Mouse (Mus musculus) hematopoietic stem cell, adult 5-6 weeks (primary cell): Measurements from ENCODE around the gene Asxl1. TPM values are rescaled to one million over a fixed set of nuclear protein-coding genes. Genes with fewer than 3 reads are reported as not detected.

Source experiments
- ATAC-seq, 2 experiments: fragments of 125-278 bp in 1 of 2; replicated peaks in 1 of 2; 2 replicates each; pipeline ENCODE4 v1.8.0; 2016 to 2017; ENCODE audit warnings: inconsistent platforms in 2 of 2, mild to moderate bottlenecking in 2 of 2, moderate number of reproducible peaks in 2 of 2, low read depth in 1 of 2, moderate TSS enrichment in 1 of 2; ENCODE audit not compliant: low FRiP score in 2 of 2, poor library complexity in 2 of 2, severe bottlenecking in 2 of 2, insufficient read depth in 1 of 2, low TSS enrichment in 1 of 2
- total RNA-seq: library from RNA; stranded (forward); fragments of 172-1452, 232-1000 nt; gene quantifications from 2 replicates; pipeline ENCODE4 v1.2.3, GENCODE M21; 2017

Gene Asxl1
- 37.1 and 42.8 TPM in 2 replicates for total RNA-seq

DNA sequence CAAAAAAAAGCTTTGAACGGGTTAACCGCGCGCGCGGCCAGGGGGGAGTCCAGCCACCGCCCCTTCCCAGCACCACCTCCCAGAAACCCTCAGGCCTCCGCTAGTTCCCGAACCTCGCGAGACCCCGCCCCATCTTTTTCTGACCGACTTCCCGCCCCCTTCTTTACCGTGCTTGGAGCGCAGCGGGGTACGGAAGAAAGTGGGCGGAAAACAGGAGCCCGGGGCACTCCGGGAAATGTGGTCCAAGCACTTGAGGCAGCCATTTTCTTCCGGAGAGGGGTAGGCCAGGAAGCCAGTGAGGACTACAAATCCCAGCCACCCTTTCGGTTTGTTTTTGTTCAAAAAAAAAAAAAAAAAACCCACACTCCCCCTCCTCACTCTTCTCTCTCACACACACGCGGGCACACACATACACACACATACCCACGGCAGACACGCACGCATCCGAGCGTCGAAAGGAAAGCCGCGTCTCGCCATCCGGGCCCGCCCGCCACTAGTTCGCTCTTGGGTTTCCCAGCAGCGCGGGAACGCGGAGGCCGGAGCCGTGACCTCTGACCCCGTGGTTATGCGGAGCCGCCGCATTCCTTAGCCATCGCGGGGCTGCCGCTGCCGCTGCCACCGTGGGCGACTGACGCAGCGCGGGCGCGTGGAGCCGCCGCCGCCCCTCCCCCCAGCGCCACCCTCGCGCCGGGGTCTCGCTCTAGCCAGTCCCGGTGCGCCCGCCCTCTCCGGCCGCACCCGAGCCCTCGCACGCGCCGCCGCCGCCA is at the start of gene Asxl1:
TSS of gene Asxl1 (plus strand) at position 376 of the 767 bp plus-strand sequence.
- peak; percentile 96 to 98 for ATAC-seq

GRCm38 (mm10) chr2:153297771-153298170 is 47.9 kb upstream of the Asxl1 start:
- ATAC-seq, result no peak

DNA sequence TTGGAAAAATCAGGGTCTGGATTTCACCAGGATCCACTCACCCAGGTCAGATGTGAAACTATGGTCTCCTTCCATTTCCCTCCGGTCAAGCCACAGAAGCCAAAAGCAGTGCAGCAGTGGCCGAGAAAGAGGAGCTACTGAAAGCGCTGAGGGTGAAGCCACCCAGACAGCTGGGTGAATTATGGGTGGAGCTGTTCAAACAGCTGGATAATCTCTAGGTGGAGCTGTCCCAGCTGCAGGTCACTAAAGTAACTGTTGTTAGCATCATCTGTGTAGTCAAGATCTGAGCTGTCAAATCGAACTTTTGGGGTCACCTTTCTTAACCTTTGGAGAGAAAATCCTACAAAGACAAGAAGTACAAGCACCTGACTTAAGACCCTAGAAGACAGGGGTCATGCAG is 47.2 kb upstream of the Asxl1 start:
- ATAC-seq, result no peak

GRCm38 (mm10) chr2:153298863-153299262 is 46.8 kb upstream of the Asxl1 start:
- peak; percentile 71 to 87 for ATAC-seq

DNA sequence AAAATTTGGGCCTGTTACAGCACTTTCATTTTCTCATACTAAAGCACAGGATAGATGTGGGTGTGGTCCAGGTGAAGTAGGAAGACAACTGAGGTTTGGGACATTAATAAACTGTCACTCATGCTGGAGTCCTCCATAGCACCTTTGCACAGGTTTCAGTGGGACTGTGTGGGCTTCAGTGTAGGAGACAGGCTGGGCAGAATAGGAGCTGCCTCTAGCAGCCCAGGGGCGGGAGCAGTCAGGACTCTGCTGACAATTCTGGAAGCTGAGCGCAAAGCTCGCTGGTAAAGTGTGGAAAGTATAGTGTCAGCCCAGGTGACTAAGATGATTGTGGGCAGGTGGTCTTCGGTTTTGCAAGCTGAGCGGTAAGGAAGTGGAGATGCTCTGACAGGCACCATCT is 44.5 kb upstream of the Asxl1 start:
- ATAC-seq, result no peak

- ATAC-seq, result no peak
Measured at GRCm38 (mm10) chr2:153305240-153305639, 40.4 kb upstream of the Asxl1 start.

DNA sequence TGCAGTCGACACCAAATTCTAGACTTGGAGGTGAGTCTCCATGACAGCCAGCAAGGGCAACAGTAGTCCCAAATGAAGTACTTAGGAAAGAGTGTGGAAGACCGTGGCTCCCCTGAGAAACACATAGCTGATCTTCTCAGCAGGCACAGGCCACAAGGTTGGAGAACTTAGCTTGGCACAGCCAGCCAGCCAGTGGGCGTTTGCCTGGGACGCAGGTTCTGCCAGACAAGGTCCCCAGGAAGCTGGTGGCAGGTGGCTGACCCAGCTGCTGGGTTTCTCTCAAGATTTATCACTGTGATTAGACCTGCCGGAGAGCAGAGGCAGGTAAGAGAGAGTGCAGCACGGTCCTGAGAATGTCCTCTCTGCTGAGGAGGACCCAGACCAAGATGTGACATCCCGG is 37.0 kb upstream of the Asxl1 start:
- ATAC-seq, result no peak

- no peak for ATAC-seq
Measured at GRCm38 (mm10) chr2:153309106-153309505, 36.5 kb upstream of the Asxl1 start.

DNA sequence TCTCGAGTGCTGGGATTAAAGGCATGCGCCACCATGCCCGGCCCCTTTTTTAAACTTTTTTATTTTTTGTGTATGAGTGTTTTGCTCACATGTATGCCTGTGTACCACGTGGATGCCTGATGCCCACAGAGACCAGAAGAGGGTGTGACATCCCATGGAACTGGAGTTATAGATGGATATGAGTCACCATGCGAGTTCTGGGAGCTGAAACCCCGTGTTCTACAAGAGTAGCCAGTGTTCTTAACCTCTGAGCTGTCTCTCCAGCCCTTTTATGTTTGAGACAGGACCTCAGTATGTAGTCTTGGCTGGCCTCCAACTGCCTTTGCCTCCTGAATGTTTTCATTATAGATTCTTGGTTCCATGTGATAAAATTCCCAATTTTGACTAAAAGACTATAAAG is 35.4 kb upstream of the Asxl1 start:
- ATAC-seq, result no peak

GRCm38 (mm10) chr2:153312884-153313283 is 32.7 kb upstream of the Asxl1 start:
- ATAC-seq, result no peak; a peak in 1 of 4 replicates

- ATAC-seq, result no peak
Measured at GRCm38 (mm10) chr2:153318408-153318807, 27.2 kb upstream of the Asxl1 start.

GRCm38 (mm10) chr2:153319036-153319643 is 26.5 kb upstream of the Asxl1 start:
- peak; percentile 59 to 80 for ATAC-seq

- ATAC-seq, result no peak
Measured at GRCm38 (mm10) chr2:153325706-153326376, 19.8 kb upstream of the Asxl1 start.

- no peak for ATAC-seq
Measured at GRCm38 (mm10) chr2:153332271-153332670, 13.4 kb upstream of the Asxl1 start.

GRCm38 (mm10) chr2:153332981-153333380 is 12.6 kb upstream of the Asxl1 start:
- ATAC-seq, result no peak

DNA sequence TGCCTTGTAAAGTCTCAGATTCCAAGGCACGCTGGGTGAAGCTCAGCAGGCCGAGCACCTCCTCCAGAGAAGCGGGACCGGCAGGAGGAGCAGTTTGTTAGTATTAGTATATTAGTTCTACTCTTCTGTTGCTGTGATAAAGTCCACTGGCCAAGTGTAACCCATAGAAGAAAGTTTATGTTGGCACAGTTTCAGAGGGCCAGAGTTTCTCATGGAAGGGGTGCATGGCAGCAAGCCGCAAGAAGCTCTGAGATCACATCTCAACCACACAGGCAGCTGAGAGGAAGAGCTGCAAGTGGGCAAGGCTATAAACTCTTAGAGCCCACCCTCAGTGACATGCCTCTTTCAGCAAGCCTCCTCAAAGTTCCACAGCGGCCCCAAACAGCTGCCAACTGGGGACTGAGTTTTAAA is 11.8 kb upstream of the Asxl1 start:
- ATAC-seq, result no peak

- no peak for ATAC-seq
Measured at GRCm38 (mm10) chr2:153334281-153334680, 11.3 kb upstream of the Asxl1 start.

DNA sequence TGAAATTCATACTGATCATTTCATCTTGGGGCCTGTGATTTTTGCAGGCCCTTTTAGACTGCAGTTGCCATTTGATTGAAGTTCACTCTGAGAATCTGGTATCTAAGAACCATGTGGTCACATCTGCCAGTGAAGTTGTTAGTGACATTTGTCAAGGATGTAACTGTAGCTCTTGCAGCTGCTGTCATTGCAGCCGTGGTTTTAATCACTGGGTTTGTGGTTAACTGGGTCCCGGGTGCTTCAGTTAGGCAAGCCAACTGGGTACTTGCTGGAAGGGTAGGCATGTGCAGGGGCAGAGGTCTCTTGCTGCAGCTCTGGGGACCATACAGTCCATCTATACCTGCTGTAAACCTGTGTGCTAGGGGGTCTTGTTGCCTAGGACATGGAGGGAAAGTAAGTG is 9.5 kb upstream of the Asxl1 start:
- ATAC-seq, result peak; percentile 44 to 59; a peak in 2 of 4 replicates
